Mouse (Mus musculus) thymus, postnatal 0 days (tissue): Measurements from ENCODE around the gene Fign. TPM values are rescaled to one million over a fixed set of nuclear protein-coding genes. Genes with fewer than 3 reads are reported as not detected.

ENCODE experiments used
- DNase-seq: peaks from one replicate; pipeline ENCODE4 v3.0.0-alpha.2; 2015; ENCODE audit warnings: low spot score
- polyA plus RNA-seq: library from polyadenylated mRNA; unstranded; fragments of >200 nt; fragmentation: Nextera tagmentation; extraction: Ambion mirVana; gene quantifications from 2 replicates; pipeline ENCODE4 v1.2.1, GENCODE M21; 2015

Gene Fign
- polyA plus RNA-seq, 1 experiment from 2014 or later: 0.40 TPM

GRCm38 (mm10) chr2:64065511-64065910 lies 32.3 kb downstream of the Fign start:
- DNase-seq: no peak

GRCm38 (mm10) chr2:64059477-64059876 lies 38.4 kb downstream of the Fign start:
- DNase-seq: no peak

GRCm38 (mm10) chr2:64048142-64048541 lies 49.7 kb downstream of the Fign start:
- DNase-seq: no peak

GRCm38 (mm10) chr2:64043099-64043498 lies 54.7 kb downstream of the Fign start:
- DNase-seq: no peak

GRCm38 (mm10) chr2:64035393-64035792 lies 62.4 kb downstream of the Fign start:
- DNase-seq: no peak

GRCm38 (mm10) chr2:64033871-64034270 lies 64.0 kb downstream of the Fign start:
- DNase-seq: no peak

- no peak for DNase-seq
Measured at GRCm38 (mm10) chr2:64025961-64026360, 71.9 kb downstream of the Fign start.

GRCm38 (mm10) chr2:63994304-63995023 lies 103.4 kb downstream of the Fign start:
- DNase-seq: no peak

GRCm38 (mm10) chr2:63985426-63985825 lies 112.4 kb downstream of the Fign start:
- DNase-seq: no peak

- no peak for DNase-seq
Measured at GRCm38 (mm10) chr2:63982351-63982751, 115.5 kb downstream of the Fign start.

GRCm38 (mm10) chr2:63981449-63981848 lies 116.4 kb downstream of the Fign start:
- DNase-seq: no peak

- DNase-seq: no peak
Measured at GRCm38 (mm10) chr2:63969633-63970032, 128.2 kb downstream of the Fign start.

- DNase-seq: no peak
Measured at GRCm38 (mm10) chr2:63931041-63931440, 166.8 kb downstream of the Fign start.

GRCm38 (mm10) chr2:63926481-63927097 lies 171.2 kb downstream of the Fign start:
- DNase-seq: no peak

GRCm38 (mm10) chr2:63925721-63926235 lies 172.1 kb downstream of the Fign start:
- no peak for DNase-seq
